Mouse (Mus musculus) layer of hippocampus, adult 11-12 months (tissue): ENCODE data around the gene Tdrd3.

Experiments
- DNase-seq: peaks from one replicate; pipeline ENCODE4 v3.0.0; 2022; ENCODE audit warnings: low spot score

The Tdrd3 gene

GRCm38 (mm10) chr14:87451645-87452443 lies 35.4 kb downstream of the Tdrd3 start:
- peak; percentile 80 for DNase-seq

GRCm38 (mm10) chr14:87455630-87456175 lies 39.3 kb downstream of the Tdrd3 start:
- DNase-seq = no peak

GRCm38 (mm10) chr14:87459777-87460176 lies 43.3 kb downstream of the Tdrd3 start:
- no peak for DNase-seq

- DNase-seq = no peak
Observed at GRCm38 (mm10) chr14:87461543-87461942, 45.1 kb downstream of the Tdrd3 start.

- DNase-seq = peak; percentile 87
Observed at GRCm38 (mm10) chr14:87463963-87464654, 47.7 kb downstream of the Tdrd3 start.

GRCm38 (mm10) chr14:87464655-87465054 lies 48.2 kb downstream of the Tdrd3 start:
- DNase-seq = no peak

- no peak for DNase-seq
Observed at GRCm38 (mm10) chr14:87467586-87467985, 51.1 kb downstream of the Tdrd3 start.

GRCm38 (mm10) chr14:87471521-87471920 lies 55.1 kb downstream of the Tdrd3 start:
- DNase-seq = no peak

- DNase-seq = no peak
Observed at GRCm38 (mm10) chr14:87472782-87473181, 56.3 kb downstream of the Tdrd3 start.

GRCm38 (mm10) chr14:87475721-87476359 lies 59.4 kb downstream of the Tdrd3 start:
- DNase-seq = no peak

- DNase-seq = no peak
Observed at GRCm38 (mm10) chr14:87478339-87478951, 62.0 kb downstream of the Tdrd3 start.

- no peak for DNase-seq
Observed at GRCm38 (mm10) chr14:87485888-87486287, 69.4 kb downstream of the Tdrd3 start.

- DNase-seq = no peak
Observed at GRCm38 (mm10) chr14:87497955-87498594, 81.6 kb downstream of the Tdrd3 start.

GRCm38 (mm10) chr14:87505924-87506323 lies 89.5 kb downstream of the Tdrd3 start:
- DNase-seq = no peak

- no peak for DNase-seq
Observed at GRCm38 (mm10) chr14:87515281-87515680, 98.8 kb downstream of the Tdrd3 start.

GRCm38 (mm10) chr14:87517381-87517780 lies 100.9 kb downstream of the Tdrd3 start:
- DNase-seq = no peak

GRCm38 (mm10) chr14:87531847-87532246 lies 115.4 kb downstream of the Tdrd3 start:
- DNase-seq = no peak

GRCm38 (mm10) chr14:87537127-87537819 lies 120.8 kb downstream of the Tdrd3 start:
- no peak for DNase-seq

GRCm38 (mm10) chr14:87549986-87550385 lies 133.5 kb downstream of the Tdrd3 start:
- DNase-seq = no peak

- no peak for DNase-seq
Observed at GRCm38 (mm10) chr14:87552211-87552610, 135.8 kb downstream of the Tdrd3 start.

GRCm38 (mm10) chr14:87563841-87564240 lies 147.4 kb downstream of the Tdrd3 start:
- DNase-seq = no peak
